Mouse (Mus musculus): ENCODE measurements around the gene Tanc2.
A peak's percentile ranks its signal among the peaks of the same experiment; 100 is the strongest.

The Tanc2 gene

DNA sequence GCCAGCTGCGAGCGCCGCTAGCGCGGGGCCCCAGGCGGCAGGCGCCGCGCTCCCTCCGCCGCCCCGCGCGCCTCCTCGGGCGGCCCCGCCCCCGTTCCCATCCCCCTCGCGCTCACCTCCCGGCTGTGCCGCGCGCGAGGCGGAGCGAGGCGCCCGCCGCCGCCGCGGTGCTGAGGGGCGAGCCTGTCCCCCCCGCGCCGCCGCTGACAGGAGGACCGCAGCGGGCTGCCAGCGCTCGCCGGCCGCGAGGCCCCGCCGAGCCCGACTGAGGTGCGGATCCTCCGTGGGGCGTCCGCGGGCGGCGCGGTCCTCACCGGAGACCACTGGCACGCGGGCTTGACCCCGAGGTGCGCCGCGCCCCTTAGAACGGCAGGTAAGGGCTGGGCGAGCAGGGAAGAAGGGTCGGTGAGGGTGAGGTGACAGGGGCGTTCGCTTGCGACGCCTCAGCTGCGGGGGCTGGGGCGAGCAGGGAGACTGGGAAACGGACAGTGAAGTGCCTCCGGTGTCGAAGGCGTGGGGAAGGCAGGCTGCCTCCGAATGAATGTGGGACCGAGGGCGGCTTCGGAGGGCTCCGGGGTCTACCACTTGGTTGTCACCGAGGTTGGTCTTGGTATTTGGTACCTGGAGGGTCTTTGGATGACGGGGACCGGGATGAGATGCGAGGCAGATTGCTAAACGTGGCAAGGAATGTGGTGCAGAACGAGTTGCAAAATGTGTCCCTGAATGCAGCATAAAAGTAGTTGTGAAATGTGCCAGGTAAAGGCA lies at the start of gene Tanc2:
TSS of gene Tanc2 (plus strand) at position 110 of the 765 bp plus-strand sequence.
- DNase-seq (ENCODE audit: low read depth, low spot score) = no peak

DNA sequence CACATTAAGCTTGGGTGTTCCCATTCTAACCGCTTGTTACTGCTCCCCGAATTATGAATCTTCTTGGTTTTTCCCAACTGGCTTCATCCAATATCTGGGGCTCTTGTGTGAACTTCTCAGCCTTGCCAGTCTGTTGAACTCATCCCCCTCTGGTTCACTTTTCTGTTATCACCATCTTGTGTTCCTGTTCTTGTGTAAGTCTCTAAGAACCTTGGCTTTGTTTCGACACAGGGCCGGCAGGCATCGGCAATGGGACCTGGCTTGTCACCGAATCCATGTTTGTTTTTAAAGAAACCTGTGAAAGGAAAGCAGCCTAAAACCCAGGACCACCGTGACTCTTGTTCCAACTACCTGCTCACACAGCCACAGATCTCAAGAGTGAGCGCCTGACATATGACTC lies 49.0 kb upstream of the Tanc2 start:
- no peak for DNase-seq (ENCODE audit: low read depth, low spot score)

DNA sequence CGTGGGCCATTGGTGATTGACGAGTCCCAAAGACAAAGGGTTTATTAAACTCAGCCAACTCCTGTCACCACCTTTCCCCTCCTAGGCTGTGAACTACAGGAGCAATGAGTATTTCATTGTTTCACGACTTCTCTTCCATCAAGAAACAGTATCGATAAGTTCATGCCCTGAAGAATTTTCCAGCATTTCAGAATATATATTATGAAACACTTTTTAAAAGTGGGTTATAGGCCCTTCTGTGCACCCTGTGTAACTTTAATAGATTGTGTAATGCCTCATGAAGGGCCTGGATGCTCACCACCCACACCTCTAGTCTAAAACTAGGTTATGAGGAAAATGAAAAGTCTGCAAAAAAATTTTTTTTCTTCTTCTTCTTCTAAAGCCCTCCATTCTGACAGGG lies 48.4 kb upstream of the Tanc2 start:
- DNase-seq (ENCODE audit: low read depth, low spot score) = no peak

DNA sequence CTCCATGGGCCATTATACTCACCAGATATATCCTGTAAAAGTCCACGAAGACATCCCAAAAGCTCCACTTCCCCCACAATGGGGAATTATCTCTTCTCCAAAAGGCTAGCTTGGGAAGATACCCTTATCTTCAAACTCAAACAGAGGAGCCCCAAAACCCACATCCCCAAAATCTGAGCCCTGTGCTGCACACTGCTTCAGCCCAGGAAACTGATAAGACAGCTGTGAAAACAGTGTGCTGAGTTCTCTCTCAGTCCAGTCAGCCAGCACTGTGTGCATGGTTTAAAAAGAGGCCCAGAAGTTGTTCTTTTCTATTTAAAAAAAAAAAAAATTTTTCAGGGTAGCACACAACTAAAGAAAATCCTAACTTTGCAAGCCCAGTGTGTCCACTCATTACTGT lies 47.7 kb upstream of the Tanc2 start:
- no peak for DNase-seq (ENCODE audit: low read depth, low spot score)

DNA sequence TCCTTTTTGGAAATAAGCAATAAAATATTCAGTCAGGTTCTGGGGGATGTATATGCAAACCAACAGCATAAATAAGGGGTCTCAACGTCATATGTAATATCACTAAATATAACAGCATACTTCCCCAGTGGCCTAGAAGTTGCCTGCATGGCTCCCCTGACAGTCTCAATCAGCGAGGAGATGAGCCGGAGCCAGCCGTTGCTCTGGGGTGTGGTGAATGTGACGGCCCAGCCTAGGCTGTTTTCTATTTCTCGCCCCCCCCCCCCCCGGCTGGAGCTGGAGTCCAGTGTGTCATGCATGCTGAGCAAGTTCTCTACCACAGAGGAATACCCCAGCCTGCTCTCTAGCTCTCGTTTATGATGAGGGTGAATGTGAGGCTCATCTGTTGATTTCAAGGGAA lies 44.0 kb upstream of the Tanc2 start:
- DNase-seq (ENCODE audit: low read depth, low spot score) = no peak

DNA sequence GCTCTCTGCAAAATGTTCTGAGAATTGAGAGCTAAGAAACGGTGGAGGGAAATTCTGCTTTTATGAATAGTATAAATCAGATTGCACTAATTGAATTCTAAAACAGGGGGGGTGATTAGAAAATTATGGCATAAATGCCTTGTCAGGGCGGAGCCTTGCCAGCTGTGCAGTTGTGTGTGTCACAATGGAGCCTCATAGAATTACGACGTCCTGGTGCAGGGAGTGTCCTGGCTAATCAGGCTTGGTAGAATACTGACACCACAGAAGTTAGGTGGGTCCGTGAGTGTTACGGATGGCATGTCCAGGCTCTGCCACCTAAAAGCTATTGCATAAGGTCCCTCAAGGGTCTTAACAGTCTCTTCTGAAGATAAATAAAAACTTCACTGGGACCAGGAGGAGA lies 43.4 kb upstream of the Tanc2 start:
- DNase-seq (ENCODE audit: low read depth, low spot score) = no peak

DNA sequence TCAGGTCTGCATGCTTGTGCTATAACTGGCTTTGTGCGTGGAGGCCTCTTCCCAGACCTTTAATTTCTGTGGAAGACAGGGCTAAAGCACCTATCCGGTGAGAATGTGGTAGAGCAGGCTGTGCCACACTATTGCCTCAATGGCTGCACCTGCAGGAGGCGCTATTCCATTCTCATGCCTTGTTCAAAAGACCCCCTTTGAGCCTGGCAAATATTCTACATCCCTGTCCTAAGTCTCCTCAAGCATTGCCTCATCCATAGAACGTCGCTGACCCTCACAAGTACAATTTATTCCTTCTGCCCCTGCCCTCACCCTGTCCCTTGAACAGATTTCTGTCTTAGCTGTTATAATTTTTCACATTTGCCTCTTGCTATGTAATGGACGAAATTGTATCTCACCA lies 41.4 kb upstream of the Tanc2 start:
- DNase-seq (ENCODE audit: low read depth, low spot score) = no peak

DNA sequence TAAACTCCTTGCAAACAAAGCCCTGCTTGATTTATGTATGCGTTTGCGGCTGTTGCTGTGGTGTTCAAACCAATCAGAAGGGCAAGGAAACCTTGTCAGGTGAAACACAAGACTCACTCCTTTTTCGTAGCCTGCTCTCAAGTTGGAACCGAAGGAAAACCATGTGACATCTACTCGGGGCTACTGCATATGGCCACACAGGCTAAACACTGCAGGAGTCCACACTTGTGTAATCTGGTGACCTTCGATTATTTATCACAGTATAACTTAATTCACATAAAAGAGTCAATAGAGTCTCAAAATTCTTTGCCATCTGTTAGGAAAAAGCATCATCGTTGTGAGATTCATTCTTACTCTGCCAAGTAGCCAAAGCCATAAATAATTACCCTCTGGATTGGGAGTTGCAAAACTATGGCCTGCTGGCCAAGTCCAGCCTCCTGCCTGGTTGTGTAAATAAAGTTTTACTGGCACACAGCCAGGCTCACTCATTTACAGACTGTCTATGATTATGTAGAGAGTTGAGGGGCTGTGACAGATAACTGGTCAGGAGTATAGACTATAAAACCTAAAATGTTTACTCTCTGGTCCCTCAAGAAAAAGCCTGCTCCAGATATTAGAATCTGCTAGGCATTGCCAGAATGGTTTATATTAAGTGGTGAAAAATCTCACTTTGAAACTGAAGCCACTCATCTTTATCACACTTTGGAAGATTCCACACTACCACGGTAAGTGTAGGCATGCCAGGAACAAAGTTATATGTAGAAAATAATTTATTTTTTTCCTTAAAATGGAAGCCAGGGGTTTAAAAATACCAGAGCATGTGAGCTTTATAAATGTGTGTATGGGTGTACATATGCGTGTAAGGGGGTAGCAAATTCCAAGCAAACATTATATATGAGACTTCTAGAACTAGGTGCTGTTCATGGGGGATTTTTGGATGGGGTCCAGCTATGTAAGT lies 40.3 kb upstream of the Tanc2 start:
- DNase-seq (ENCODE audit: low read depth, low spot score) = no peak

DNA sequence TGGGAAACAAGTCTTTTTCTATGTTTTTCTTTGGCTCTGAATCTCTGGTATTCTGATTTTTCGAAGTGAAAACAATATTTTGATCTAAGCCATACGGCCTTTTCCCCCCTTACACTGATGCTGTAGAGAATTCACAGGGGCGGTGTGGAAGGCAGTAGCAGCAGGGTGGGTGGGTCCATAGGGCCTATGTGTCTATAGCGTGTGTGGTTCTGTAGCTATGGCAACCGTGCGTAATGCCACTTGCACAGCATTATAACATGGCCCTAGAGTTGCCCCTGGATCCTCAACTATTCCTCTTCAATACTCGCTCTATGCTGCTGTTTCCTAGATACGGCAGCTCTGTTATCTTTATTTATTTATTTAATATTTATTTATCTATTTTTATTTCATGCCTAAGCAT lies 32.5 kb upstream of the Tanc2 start:
- no peak for DNase-seq (ENCODE audit: low read depth, low spot score)

DNA sequence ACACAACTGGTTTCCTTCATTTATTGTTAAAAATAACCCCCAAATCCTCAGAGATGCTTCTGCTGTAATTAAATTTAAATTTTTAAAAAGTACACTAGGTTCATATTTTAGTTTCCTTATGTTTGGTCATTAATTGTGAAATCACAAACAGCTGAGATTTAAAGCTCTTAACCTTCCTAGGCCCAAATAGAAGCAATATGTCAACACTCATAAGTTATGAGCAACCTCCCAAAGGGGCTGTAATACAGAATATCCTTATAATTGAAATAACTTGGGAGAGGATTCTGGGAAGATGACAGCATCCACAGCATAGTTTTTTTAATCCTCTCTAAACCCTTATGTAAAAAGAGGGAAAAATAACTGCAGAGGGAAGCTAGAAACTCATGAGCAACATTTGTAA lies 31.7 kb upstream of the Tanc2 start:
- DNase-seq (ENCODE audit: low read depth, low spot score) = no peak

DNA sequence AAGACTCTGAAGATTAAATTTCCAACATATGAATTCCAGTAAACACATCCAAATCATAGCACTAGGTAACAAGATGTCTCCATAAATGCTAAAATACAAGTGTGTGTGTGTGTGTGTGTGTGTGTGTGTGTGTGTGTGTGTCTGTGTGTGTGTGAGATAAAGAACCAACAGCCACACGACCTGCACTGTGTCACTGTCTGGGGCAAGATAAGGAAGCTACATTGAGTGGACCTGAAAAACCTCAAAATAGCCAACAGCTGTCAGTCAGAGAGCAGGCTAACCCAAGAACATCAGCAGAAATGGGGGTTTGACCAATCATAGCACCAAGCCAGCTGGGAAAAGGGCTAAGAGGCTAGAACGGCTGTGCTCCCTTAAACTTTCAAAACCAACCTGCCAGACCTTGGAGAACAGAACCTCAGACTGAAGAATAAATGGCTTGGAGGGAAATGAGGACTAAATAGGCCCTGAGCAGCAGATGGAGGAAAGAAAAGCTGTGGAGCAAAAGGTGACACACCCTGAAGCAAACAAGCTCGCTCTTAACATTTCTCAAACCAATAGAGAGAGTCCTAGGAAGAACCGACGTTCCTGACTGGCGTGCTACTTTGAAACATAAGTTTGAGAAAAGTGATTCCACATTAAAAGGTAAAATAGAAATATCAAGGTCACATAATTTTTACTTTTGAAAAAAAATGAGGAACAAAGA lies 30.8 kb upstream of the Tanc2 start:
- no peak for DNase-seq (ENCODE audit: low read depth, low spot score)

DNA sequence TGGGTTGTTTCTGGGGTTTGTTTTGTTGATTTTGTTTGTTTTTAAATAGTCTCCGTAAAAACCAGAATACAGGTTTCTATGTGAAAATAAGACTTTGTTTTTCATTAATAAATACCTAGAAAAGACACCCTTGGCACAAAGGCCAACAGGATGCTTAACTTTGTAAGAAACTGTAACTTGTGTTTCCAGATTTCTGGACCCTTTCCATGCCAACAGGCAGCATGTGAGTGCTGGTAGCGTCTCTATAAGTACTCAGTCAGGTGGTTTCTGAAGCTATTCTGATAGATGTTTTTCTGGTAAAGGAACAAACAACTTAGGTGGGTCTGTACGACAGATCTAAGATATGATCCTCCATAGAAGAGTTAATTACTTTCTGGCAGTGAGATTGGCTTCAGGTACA lies 26.2 kb upstream of the Tanc2 start:
- DNase-seq (ENCODE audit: low read depth, low spot score) = no peak

DNA sequence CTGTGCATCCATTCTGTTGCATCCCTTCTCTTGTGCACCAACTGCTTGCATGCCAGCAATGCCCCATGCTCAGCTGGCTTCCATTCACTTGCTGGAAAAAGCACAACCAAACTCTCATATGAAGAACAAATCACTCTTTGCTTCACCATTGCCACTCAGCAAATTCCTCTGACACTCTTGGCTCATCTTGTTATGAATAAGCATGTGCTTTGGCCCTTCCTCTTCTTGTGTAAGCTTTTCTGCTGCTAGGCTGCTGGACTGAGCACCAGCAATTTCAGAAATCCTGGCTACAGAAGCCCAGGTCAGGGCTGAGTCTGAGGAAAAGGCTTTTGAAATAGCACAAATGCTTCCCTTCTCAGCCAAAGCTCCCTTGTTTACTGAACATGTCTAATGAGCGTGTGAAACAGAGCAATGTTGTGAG lies 22.6 kb upstream of the Tanc2 start:
- DNase-seq (ENCODE audit: low read depth, low spot score) = no peak

DNA sequence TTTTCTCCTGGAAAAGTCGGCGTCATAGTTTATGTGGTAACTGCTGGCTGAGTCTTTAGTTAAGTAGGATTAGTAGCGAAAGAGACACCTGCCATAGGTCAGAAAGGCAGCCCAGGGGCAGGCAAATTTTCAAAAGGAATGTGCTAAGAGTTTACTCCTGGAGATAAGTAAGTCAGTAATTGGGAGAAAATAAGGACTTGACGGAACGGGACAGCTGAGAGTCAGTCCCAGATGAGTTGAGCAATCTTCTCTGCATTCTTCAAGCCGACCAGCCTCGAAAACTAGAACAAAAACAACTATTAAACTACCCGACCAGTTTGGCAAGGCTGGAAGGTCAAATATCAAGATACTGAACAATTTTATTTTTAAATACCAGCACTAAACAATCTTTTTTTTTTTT lies 17.8 kb upstream of the Tanc2 start:
- no peak for DNase-seq (ENCODE audit: low read depth, low spot score)

DNA sequence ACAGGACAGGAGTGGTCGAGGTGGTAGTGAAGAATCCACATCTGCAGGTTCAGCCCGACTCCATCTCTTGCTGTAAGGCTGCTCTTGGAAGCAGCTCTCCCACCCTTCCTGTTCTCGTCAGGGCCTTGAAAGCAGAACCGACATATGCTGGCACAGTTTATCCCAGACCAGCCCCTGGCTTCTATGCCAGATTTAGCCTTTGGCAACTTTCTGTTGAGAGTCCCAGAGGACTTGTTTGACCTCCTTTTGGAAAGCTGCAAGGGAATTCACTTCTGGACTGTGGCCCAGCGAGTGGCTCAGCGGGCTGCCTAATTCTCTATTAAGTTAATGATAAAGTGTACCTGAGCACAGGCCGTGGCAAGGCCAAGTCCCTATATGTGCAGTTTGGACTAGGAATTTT lies 15.5 kb upstream of the Tanc2 start:
- no peak for DNase-seq (ENCODE audit: low read depth, low spot score)

DNA sequence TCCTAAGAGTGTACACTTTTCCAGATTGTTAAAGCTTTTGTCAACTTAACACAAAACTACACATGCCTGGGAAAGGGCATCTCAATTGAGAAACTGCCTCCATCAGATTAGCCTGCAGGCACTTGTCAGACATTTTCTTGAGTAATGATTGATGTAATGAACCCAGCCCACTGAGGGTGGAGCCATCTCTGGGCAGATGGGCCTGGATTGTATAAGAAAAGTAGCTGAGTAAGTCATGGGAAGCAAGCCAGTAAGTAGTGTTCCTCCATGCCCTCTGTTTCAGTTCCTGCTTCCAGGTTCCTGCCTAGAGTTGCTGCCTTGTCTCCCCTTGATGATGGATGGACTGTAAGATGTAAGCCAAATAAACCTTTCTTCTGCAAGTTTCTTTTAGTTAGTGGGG lies 12.6 kb upstream of the Tanc2 start:
- no peak for DNase-seq (ENCODE audit: low read depth, low spot score)

DNA sequence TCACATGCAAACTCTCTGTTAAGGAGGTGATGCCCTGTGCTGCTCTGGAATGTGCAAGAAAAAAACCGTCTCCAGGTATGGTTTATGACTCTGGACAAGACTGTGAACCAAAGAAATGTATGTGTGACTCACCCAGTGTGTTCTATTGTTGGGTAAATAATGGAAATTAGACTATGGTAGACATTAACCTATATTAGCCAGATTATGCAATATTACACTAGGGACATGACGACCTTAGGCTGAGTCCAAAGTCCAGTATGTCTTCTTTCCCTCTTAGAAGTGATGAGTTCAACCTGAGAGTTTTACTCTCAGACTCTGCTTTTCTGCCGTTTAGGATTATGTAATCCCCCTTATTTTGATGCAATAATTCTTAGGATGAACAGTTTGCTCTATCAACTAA lies 7.8 kb upstream of the Tanc2 start:
- DNase-seq (ENCODE audit: low read depth, low spot score) = no peak

DNA sequence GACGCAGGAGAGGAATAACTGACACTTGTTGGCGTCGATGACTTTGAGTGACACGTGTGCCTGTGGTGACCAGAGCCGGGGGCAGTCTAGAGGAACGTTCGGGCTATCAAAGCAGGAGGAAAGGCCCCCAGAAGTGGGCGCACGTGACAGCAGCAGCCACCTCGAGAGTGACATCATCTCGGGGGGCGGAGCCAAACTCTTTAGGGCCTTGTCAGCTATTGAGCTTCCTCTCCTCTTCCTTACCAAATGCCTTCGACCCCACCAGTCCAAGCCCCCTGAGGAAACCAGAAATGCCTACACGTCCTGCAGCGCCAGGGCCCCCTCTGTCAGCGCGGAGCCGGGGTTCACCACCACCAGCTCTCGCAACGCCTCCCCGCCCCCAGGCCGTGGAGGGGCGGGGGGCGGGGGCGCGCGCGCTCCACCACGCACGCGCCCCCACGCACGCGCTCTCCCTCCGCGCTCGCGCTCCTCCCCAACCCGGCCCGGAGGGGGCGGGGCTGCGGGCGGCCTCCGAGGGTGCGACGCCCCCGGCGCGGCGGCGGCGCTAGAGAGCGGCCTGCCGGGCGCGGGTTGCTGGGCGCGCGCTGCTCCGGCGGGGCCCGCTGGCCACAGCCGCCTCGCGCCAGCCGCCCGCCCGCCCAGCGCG lies 432 bp upstream of the Tanc2 start:
- DNase-seq (ENCODE audit: low read depth, low spot score) = peak; percentile 54

DNA sequence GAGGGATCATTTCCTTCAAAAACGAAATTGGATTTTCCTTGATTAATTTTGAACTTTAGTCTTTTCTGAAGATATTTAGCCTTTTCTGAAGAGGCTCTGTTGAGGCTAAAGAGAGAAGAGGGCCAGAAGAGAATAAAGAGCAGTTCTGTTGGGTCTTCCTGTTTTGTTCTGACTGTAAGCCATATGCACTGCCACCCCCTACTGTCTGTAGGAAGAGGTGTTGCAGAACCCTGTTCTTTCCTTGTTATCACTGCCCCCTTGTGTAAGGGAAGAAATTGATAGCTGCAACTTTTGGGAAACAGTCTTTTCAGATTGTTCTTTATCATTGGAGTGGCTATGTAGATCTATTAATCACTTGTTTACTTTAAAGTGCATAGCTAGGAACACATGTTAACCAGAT lies 2.1 kb downstream of the Tanc2 start:
- DNase-seq (ENCODE audit: low read depth, low spot score) = no peak

DNA sequence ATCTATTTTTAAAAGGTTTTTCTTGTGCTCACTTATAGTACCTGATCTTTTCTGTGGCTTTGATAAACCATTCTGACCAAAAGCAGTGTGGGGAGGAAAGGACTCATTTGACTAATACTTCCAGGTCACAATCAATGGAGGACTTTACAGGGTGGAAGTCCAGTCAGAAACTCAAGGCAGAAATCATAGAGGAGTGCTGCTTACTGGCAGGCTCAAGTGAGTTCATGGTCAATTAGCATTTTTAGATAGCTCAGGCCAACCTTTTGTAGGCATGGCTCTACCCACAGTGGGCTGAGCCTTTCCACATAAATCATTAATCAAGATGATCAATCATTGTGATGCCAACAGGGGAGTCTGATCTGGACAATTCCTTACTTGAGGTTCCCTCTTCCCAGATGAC lies 12.4 kb downstream of the Tanc2 start:
- DNase-seq (ENCODE audit: low read depth, low spot score) = no peak

DNA sequence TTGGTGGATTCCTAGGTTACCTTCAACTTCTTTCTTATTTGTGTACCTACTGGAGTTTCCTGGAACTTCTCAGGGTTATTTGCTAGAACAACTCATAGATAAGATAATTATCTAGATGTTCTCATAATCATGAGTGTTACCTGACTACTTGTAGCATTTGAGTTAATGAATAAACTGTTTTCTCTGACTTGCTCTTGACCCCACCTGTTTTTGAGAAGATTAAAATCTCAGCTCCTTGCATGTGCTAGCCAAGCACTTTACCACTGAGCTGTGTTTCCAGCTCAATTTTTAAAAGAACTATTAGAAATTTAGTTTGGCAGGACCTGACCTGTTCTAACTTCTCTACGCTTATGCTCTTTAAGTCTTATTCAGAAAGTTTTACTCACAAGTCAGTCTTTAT lies 36.4 kb downstream of the Tanc2 start:
- DNase-seq (ENCODE audit: low read depth, low spot score) = no peak

DNA sequence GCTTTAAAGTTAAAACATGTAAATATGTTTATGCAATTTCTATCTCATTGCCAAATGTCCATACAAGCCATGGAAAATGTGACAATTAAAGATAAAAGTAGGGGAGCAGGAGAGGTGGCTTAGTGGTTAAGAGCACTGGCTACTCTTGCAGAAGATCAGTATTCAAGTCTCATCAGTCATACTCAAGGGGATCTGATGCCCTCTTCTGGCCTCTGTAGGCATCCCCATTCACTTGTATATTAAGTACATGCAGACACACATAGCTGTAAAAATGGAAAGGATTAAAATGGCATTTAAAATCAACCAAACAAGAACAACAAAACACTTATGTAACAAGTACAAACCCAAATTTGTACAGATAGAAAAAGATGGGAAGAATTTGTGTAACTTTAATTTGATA lies 54.2 kb downstream of the Tanc2 start:
- no peak for DNase-seq (ENCODE audit: low read depth, low spot score)
